Mouse (Mus musculus) C2C12 (cell line): ENCODE data around the gene Cercam. TPM values are rescaled to one million over a fixed set of nuclear protein-coding genes. Genes with fewer than 3 reads are reported as not detected.

Experiments used
- H3K27me3 ChIP-seq: one replicate; pipeline ENCODE4 v1.6.1; 2011; ENCODE audit not compliant: control insufficient read depth, insufficient read depth, insufficient read length
- H3K36me3 ChIP-seq: one replicate; pipeline ENCODE4 v1.6.1; 2011; ENCODE audit not compliant: control insufficient read depth, insufficient read depth
- H3K4me3 ChIP-seq: one replicate; pipeline ENCODE4 v1.5.1; 2011; ENCODE audit warnings: mild to moderate bottlenecking, control low read depth; ENCODE audit not compliant: poor library complexity, insufficient read depth, severe bottlenecking
- H3K79me2 ChIP-seq: one replicate; pipeline ENCODE4 v1.6.1; 2011; ENCODE audit not compliant: control insufficient read depth, insufficient read depth
- H3K79me3 ChIP-seq: one replicate; pipeline ENCODE4 v1.6.1; 2011; ENCODE audit warnings: low read depth, control low read depth
- H3ac ChIP-seq: one replicate; pipeline ENCODE3; 2011; ENCODE audit warnings: low read depth; ENCODE audit not compliant: control insufficient read depth, insufficient read length
- CEBPB ChIP-seq: IDR thresholded peaks from one replicate; pipeline ENCODE4 v1.6.1; 2011; ENCODE audit warnings: low read depth, mild to moderate bottlenecking, control low read depth, moderate library complexity
- CTCF ChIP-seq: IDR thresholded peaks from one replicate; pipeline ENCODE4 v1.5.1; 2011; ENCODE audit not compliant: control insufficient read depth, insufficient read depth, insufficient read length
- FOSL1 ChIP-seq: IDR thresholded peaks from one replicate; pipeline ENCODE4 v1.8.0; 2011; ENCODE audit warnings: mild to moderate bottlenecking, low read length; ENCODE audit not compliant: poor library complexity, insufficient read depth, severe bottlenecking
- MAX ChIP-seq: IDR thresholded peaks from one replicate; pipeline ENCODE4 v1.6.1; 2011; ENCODE audit warnings: mild to moderate bottlenecking, control low read depth
- MYOD1 ChIP-seq: IDR thresholded peaks from one replicate; pipeline ENCODE4 v1.6.1; 2011; ENCODE audit warnings: low read depth; ENCODE audit not compliant: control insufficient read depth, insufficient read length
- MYOG ChIP-seq: IDR thresholded peaks from one replicate; pipeline ENCODE4 v1.6.1; 2011; ENCODE audit not compliant: control insufficient read depth, insufficient read length; ENCODE audit errors: extremely low read depth
- USF1 ChIP-seq: IDR thresholded peaks from one replicate; pipeline ENCODE4 v1.6.1; 2011; ENCODE audit warnings: low read depth, mild to moderate bottlenecking, control low read depth, moderate library complexity
- long read RNA-seq, 2 experiments: library from polyadenylated mRNA; unstranded; transcript quantifications; one replicate each; pipeline ENCODE4 v2.0.0; 2019 to 2020
- polyA plus RNA-seq: library from polyadenylated mRNA; unstranded; fragments of >200 nt; fragmentation: generic; extraction: Trizol; gene quantifications from one replicate; pipeline ENCODE4 v1.2.1, GENCODE M21; 2012; ENCODE audit warnings: missing spikeins

The Cercam gene
- polyA plus RNA-seq, result 3.3 TPM
- long read RNA-seq, experiment 1, transcript Cercam-201 (12 exons, 2,715 nt), result major isoform, 8 of 16 reads
- long read RNA-seq, experiment 1, partial matches to known transcripts, result 7 of 16 reads
- long read RNA-seq, experiment 1, other reads (novel, unspliced or antisense), result 1 of 16 reads
- long read RNA-seq, experiment 2, transcript Cercam-201 (12 exons, 2,715 nt), result major isoform, 12 of 23 reads
- long read RNA-seq, experiment 2, partial matches to known transcripts, result 10 of 23 reads
- long read RNA-seq, experiment 2, other reads (novel, unspliced or antisense), result 1 of 23 reads

- Histone ChIP-seq H3K79me2 (no peaks in the 10 kb centered on the region), H3K36me3 (no peaks in the 10 kb centered on the region), H3K79me3 (no peaks in the 10 kb centered on the region), H3K27me3 (no peaks in the 10 kb centered on the region), H3K4me3 (peak within 1 kb of the TSS; percentile 6), H3ac (peak within 1 kb of the TSS; percentile 73)
- TF ChIP-seq CEBPB (no peak), MAX (peak; percentile 65), CTCF (peak; percentile 90), MYOG (no peak), FOSL1 (no peak), MYOD1 (no peak)
These were observed at the start of gene Cercam for GRCm38 (mm10) chr2:29868949-29869645. Gene Cercam, plus strand, starts transcription at chr2:29869164.

DNA sequence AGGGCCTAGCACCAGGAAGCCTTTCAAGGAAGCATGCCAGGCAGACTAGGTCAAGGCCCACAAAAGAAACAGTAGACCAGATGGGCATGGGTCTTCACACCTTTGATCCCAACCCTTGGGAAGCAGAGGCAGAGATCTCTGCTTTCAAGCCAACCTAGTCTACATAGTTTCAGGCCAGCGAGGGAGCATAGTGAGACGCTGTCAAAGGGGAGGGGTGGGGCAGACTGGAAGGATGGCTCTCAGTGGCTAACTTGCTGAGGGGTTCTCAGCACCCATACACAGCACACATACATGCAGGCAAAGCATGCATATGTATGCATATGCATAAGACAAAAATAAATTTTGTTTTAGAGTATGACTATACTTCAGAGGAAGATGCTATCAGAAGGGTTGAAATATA, 49.6 kb upstream of the Cercam start:
- Histone ChIP-seq H3K36me3 (no peaks in the 10 kb centered on the region), H3K79me2 (no peaks in the 10 kb centered on the region)

GRCm38 (mm10) chr2:29820025-29820817, 48.7 kb upstream of the Cercam start, which contains the start of gene Urm1:
Gene Urm1, plus strand, starts transcription at chr2:29820075.
- H3K79me3 ChIP-seq, result no peaks in the 10 kb centered on the region
- H3K4me3 ChIP-seq, result no peak within 1 kb of the TSS
- H3K27me3 ChIP-seq, result no peaks in the 10 kb centered on the region
- no peaks in the 10 kb centered on the region for H3K79me2 ChIP-seq
- no peaks in the 10 kb centered on the region for H3K36me3 ChIP-seq
- TF ChIP-seq FOSL1 (no peak), CEBPB (no peak), MYOD1 (no peak), CTCF (no peak), USF1 (no peak), MYOG (no peak), MAX (no peak)
- H3ac ChIP-seq, result peak within 1 kb of the TSS; percentile 67

More for the DNA sequence above, 49.6 kb upstream of the Cercam start:
- Histone ChIP-seq H3K79me3 (no peaks in the 10 kb centered on the region), H3K27me3 (no peaks in the 10 kb centered on the region), H3K4me3 (no peak overlapping the region), H3ac (no peak overlapping the region)
- TF ChIP-seq CEBPB (no peak), MYOD1 (no peak), MAX (no peak), USF1 (no peak), CTCF (no peak), MYOG (no peak), FOSL1 (no peak)

GRCm38 (mm10) chr2:29826318-29826925, 42.5 kb upstream of the Cercam start:
- Histone ChIP-seq H3K27me3 (no peaks in the 10 kb centered on the region), H3K4me3 (peak overlapping the region; percentile 99), H3K79me3 (peaks cover 37% of the 10 kb centered on the region), H3K36me3 (no peaks in the 10 kb centered on the region), H3K79me2 (peaks cover 43% of the 10 kb centered on the region), H3ac (peak overlapping the region; percentile 60)
- TF ChIP-seq MYOG (no peak), MAX (no peak), CEBPB (no peak), MYOD1 (no peak)

GRCm38 (mm10) chr2:29826926-29827708, 41.8 kb upstream of the Cercam start:
- H3K36me3 ChIP-seq, result no peaks in the 10 kb centered on the region
- TF ChIP-seq MAX (no peak), USF1 (no peak), MYOG (no peak), CTCF (no peak), FOSL1 (no peak), MYOD1 (no peak), CEBPB (no peak)
- H3K79me2 ChIP-seq, result peaks cover 50% of the 10 kb centered on the region
- H3K79me3 ChIP-seq, result peaks cover 37% of the 10 kb centered on the region
- no peaks in the 10 kb centered on the region for H3K27me3 ChIP-seq
- H3ac ChIP-seq, result peak overlapping the region; percentile 95
- H3K4me3 ChIP-seq, result peak overlapping the region; percentile 99
